Mouse (Mus musculus): ENCODE measurements around the gene Rbm4b.
A peak's percentile ranks its signal among the peaks of the same experiment; 100 is the strongest.
"Not testable (repeated sequence)": the region's sequence is repeated elsewhere in the genome, so short reads cannot be mapped to it uniquely, and the experiment has no call there.

The Rbm4b gene

DNA sequence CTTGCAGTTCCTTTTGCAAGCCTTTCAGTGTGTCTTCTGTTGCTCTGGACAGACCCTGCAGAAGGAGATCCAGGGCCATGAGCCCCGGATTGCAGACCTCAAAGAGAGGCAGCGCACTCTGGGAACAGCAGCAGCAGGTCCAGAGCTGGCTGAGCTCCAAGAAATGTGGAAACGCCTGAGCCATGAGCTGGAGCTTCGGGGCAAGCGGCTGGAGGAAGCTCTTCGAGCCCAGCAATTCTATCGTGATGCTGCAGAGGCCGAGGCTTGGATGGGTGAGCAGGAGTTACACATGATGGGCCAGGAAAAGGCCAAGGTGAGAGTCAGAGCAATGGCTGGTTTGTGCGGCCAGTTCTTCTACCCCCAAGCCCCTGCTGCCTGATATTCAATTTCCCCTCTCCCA lies 11.2 kb upstream of the Rbm4b start:
- DNase-seq (ENCODE audit: low spot score) = no peak

DNA sequence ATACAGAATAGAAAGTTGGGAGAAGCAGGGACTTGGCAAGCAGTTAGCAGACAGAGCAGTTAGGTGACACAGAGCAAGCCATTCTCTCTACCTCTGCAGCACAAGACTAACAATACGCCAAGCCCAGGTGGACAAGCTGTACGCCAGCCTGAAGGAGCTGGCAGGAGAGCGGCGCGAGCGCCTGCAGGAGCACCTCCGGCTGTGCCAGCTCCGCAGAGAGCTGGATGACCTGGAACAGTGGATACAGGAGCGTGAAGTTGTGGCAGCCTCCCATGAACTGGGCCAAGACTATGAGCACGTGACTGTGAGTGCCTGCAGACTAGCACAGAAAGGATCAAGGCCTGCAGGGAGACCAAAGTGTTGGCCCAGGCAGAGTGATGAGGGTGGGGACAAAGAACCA lies 10.6 kb upstream of the Rbm4b start:
- DNase-seq (ENCODE audit: low spot score) = no peak

DNA sequence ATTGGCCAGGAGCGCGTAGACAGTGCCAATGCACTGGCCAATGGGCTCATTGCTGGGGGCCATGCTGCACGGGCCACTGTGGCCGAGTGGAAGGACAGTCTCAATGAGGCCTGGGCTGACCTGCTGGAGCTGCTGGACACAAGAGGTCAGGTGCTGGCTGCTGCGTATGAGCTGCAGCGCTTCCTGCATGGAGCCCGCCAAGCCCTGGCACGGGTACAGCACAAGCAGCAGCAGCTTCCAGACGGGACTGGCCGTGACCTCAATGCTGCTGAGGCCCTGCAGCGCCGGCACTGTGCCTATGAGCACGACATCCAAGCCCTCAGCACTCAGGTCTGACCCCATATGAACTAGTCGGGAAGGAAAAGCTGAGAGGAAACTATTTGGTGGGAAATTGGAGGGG lies 9.7 kb upstream of the Rbm4b start:
- DNase-seq (ENCODE audit: low spot score) = no peak

DNA sequence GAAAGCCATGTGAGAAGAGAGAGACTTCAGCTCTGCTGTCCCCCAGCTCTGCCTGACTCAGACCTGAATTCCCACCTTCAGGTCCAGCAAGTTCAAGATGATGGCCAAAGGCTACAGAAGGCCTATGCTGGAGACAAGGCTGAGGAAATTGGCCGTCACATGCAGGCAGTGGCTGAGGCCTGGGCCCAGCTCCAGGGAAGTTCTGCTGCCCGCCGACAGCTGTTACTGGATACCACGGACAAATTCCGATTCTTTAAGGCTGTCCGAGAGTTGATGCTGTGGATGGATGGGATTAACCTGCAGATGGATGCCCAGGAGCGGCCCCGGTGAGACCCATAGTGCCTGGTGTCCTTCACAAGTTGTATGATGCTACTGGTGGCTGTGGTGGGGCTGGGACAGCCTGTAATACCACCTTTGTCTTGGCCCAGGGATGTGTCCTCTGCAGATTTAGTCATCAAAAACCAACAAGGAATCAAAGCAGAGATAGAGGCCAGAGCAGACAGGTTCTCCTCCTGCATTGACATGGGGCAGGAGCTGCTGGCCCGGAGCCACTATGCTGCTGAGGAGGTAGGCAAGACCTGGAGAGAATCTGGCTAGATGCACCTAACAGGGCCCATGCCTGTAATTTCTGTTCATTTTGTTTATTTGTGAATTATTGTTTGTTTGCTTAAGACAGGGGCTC lies 8.5 kb upstream of the Rbm4b start:
- no peak for DNase-seq (ENCODE audit: low spot score)

DNA sequence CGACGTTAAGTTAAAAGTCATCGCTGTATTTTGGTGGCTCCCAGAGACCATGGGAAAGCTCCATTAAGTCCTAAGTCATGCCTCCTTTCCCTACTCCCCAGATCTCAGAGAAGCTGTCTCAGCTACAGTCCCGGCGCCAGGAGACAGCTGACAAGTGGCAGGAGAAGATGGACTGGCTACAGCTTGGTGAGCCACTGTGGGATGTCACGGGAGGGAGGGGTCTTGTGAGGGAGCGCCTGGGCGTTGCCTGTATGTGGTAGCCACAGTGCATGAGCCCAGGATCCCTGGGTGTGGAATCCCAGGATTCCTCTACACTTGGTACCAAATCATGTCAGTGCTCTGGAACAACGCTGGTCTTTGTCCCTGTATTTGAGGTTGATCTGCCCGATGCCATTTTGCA lies 7.8 kb upstream of the Rbm4b start:
- no peak for DNase-seq (ENCODE audit: low spot score)

DNA sequence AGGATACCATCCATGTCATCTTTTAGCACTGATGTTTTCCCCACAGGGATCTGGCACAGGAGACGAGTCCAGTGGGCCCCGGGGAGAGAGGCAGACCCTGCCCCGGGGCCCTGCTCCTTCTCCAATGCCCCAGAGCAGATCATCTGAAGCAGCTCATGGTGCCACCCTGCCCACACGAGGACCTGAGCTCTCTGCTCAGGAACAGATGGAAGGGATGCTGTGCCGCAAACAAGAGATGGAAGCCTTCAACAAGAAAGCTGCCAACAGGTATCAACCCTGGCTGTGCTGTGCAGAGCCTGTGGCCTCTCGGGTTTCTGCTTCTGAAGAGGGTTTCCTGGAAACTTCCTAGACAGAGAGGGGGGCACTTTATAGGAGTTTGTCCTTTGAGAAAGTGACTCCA lies 6.3 kb upstream of the Rbm4b start:
- no peak for DNase-seq (ENCODE audit: low spot score)

DNA sequence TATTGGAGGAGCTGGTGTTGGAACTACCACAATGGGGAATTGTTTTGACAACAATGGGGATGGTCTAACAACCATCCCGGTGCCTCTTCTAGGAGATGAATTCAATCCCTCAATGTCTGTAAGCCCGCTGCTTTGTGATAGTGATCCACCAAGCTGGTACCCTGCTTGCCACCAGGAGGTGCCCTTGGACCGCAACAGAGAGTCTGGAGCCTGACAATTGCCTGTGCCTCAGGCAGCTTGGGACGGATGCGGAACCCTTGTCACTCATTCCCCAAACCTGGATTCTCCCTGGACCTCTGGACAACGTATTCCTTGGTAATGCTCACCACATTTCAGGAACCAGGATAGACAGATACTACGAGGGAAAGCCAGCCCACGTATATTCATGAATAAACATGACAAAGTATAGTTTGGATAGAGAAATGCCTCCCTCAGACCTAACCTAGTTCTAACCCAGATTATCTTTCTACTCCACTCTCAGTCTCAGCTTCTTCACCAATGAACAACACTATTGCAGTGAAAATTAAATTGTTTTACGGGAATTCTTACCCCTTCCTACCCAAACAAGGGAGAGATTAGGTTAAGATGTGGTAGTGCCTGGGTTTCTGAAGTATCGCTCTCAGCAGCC lies 618 bp upstream of the Rbm4b start:
- DNase-seq (ENCODE audit: low spot score) = peak; percentile 92

DNA sequence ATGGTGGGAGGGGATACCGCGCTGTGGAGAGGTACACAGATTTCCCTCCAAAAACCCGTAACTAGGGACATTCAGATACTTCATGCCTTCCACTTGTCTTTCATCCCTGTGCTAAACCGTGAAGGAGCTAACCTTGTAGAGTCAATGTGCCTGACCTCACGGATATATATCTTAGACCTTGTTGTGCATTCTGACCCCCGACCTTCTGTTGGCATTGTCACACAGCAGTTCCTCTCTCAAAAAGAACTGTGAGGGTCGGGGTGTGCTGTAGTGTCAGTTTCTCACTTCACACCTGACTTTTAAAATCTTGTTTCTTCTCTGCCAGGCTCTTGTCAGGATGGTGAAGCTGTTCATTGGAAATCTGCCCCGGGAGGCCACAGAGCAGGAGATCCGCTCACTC lies 624 bp downstream of the Rbm4b start:
- DNase-seq (ENCODE audit: low spot score) = no peak

DNA sequence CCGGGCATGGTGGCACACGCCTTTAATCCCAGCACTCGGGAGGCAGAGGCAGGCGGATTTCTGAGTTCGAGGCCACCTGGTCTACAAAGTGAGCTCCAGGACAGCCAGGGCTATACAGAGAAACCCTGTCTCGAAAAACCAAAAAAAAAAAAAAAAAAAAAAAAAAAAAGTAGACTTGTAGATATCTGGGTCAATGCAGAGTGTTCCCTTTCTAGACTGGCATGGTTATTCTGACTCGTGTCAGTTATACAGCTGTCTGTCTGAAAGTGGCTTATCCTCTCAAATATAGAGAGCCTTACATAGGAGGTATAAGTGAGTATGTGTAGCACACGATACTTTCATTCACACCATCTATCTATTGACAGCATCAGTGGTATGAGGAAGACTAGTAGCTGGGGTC lies 4.2 kb downstream of the Rbm4b start:
- DNase-seq (ENCODE audit: low spot score) = not testable (repeated sequence)

DNA sequence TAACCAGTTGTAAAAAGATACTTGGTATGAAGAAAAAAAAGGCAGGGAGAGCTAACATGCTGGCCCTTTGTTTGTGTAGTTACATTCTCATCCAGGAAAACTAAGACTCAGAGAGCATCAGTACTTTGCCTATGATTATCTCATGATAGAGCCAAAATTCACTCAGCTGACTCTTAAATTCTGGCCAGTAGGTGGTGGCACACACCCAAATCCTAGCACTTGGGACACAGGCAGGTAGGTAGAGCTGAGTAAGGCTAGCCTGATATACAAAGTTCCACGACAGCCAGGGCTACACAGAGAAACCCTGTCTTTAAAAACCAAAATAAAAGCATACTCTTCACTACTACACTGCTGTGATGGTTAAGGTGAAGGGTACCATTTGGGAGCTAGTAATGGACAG lies 6.6 kb downstream of the Rbm4b start:
- no peak for DNase-seq (ENCODE audit: low spot score)

DNA sequence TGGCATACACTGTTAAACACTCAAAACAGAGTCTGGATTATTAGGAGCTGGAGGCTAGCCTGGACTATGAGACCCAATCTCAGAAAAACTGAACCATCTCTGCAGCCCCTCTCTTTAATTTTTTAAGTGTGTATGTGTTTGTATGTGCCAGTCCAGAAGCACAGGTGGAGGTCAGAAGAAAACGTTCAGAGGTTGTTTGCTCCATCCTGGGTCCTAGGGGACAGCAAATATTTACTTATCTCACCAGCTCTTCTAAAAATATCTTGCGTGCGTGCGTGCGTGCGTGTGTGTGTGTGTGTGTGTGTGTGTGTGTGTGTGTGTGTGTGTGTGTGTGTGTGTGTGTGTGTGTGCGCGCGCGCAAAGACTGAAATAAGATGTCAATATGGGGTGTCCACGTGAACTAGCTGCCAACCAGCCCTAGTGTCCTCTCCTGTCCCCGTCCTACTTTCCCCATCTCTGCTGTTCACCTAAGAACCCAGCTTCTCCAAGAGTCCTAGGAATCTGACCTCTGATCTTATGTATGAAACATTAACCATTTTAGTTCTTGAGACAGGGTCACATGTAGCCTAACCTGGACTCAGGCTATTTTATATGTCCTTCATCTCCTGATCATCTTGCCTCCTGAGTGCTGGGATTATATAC lies 11.3 kb downstream of the Rbm4b start:
- no peak for DNase-seq (ENCODE audit: low spot score)

DNA sequence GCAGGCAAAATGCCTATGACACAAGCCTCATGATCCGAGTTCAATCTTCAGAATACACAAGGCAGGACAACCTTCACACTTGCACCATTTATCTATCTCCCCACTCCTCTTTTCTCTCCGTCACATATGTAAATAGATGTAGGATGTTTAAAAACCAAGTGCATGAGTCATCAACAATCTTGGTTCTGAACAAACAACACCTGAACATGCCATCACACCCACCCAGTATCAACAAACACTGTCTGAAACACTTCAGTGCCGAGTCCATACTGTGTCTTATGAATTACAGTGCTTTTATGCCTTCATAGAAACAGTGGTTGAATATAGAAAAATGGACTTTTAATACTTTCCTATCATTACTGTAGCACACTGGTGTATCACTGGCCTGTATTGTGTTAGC lies 16.5 kb downstream of the Rbm4b start:
- DNase-seq (ENCODE audit: low spot score) = no peak

DNA sequence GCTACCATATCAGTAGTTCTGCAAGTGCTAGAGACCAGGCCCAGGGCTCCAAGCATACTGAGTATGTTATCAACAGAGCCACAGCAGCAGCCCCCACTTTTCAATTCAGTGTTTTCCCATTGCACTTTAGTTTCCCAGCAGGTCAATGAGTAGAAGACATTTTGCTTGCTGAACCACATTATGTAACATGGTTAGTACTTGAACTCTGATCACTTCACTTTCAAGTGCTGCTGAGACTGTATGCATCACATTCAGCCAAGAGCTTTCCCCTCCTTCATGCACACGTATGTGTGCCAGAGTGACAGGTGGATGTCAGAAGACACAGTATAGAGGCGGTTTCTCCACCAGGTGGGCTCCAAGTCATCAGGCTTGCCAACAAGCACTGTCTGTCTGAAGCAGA lies 26.6 kb downstream of the Rbm4b start:
- no peak for DNase-seq (ENCODE audit: low spot score)

DNA sequence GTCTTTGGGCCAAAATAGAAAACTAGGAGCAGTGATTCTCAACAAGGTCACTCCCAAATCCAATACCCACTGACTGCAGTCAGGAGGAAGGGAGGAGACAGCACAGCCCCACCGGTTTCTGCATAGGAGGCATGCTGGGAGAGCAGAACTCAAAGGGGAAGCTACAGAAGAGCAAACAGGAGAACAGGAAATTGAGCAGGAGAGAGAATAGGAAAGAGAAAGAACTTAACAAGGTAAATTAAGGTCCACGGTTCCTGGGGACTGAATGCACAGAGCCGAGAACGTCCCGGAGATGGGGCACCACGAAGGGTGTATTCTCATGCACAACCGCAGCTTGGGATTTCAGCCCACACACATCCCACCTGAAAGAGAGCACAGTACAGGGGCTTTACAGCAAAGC lies 28.9 kb downstream of the Rbm4b start:
- DNase-seq (ENCODE audit: low spot score) = no peak

DNA sequence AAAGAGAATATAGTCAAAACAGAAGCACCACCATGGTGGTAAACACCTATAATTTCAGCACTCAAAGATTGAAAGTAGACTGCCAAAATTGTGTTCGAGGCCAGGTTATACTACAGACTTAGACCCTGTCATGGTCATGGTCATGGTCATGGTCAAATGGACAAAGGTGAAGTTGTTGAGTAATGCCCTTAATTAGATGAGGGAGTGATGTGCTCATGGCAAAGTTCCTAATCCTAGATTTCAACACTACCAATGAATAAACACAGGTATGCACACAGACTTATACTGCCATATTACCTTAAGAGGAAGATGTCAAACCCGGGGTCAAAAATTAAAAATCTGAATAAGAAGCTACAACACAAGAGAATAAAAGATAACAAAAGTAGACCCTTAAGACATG lies 30.0 kb downstream of the Rbm4b start:
- DNase-seq (ENCODE audit: low spot score) = no peak

DNA sequence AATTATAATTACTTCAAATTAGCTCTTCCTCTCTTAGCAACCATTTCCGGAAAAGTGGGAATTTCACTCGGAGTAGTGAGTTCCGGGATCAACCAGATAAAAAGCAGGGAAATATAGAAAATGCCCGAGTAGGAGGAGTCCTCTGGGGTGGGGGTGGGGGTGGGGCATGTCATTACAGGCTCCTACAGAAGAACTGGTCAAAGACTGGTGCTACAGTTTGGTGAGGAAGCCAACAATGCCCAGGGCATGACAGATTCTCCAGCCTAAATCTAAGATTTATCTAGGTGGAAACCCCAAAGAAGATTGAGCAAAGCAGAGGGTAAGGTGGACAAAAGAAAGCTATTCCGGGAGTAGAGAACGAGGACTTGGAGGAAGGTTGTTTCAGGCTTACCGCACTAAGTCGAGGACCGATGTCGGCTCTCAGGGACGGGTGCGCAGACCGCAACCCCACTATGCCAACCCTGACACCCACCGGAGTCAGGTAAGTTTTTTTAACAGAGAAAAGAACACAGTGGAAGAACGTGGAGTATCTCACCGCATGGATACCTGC lies 37.1 kb downstream of the Rbm4b start:
- DNase-seq (ENCODE audit: low spot score) = no peak

DNA sequence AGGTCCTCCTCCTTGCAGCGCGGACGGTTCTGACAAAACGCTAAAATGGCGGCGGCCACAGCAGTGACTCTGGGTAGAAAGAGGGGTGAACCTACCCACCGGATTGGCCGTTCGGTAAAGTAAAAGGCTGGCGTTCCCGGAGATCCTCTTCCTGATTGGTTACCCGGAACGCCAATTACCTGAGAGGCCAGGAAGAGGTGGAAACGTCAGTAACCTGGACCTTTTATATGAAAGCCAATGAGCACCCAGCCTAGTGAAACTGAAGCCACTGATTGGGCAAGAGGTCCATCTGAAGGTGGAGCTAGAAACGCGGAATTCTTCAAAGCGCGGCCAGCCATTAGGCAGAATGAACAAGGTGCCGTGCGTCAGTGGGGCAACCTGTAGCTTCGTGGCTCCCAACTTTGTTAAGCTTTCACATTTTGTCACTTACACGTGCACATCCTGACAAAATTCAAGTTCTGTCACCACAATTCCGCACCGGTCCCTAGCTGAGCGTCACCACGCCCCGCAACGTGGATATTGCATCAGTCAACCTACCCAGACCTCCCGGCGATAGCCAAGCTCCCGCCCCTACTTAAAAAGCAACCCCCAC lies 37.6 kb downstream of the Rbm4b start, which contains the start of gene Rbm4:
Rbm4 (minus strand) TSS at position 71 of the 592 bp plus-strand sequence.
- DNase-seq (ENCODE audit: low spot score) = peak; percentile 99

DNA sequence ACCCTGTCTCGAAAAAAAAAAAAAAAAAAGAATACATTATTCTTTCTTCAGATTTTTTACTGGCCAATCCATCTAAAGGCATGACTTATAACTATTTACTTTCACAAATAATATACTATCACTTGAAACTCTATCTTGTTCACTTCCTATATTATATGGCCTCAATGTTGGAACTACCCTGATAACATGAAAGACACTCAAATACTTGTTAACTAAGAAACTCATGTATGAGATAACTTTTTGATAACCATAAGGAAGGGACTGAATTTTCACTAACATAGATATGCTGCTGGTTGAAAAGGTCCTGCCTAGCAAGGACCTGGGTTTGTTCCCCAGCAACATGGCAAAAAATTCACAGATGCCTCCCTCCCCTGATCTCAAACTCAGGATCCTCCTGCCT lies 39.6 kb downstream of the Rbm4b start:
- no peak for DNase-seq (ENCODE audit: low spot score)

DNA sequence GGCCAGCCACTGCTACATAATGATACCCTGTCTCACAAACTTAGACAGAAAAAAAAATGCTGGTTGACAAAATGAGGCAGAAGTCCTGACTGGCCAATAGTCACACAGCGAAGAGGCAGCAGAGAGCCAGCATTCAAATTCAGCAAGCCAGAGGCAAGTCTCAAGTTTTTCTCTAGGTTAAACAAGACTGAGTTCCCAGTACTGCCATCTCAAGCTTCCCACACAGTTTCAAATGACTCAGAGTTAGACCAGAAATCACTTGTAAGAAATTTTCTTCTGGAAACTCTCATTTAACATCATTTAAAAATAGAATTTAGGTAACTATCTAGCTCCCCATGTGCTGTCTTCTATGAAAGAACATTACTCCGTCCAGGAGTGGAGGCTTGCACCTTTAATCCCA lies 41.5 kb downstream of the Rbm4b start:
- DNase-seq (ENCODE audit: low spot score) = no peak

DNA sequence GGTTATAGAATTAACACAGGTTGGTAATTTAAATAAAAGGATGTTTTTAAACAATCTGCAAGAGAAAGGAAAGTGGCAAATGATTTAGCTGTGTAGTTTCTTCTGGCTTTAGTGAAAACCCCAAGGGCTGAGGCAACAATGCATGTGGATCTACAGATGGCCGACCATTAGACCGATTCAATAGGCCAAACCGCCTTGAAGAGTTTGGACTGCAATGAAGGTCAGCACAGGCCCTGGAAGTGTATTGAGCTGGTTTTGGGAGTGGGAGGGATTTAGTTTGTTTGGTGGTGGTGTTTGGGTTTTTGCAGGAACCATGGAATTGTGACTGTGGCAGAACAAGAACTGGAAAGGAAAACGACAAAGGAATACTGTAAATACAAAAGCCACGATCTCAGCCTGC lies 42.8 kb downstream of the Rbm4b start:
- no peak for DNase-seq (ENCODE audit: low spot score)

DNA sequence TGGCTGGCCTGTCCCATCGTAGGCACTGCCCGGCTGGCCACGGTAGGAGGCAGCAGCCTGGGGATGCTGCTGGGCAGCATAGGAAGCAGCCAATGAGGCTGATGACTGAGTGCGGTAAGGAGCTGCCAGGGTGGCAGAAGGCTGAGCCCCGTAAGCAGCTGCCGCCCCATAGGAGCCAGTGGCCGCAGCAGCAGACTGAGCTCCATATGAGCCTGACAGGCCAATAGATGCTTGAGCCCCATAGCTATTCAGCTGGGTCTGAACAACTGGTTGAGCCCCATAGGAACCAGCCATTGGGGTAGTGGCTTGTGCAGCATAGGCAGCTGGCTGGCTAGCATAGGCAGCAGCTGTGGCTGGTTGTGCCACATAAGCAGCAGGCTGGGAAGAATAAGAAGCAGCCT lies 46.4 kb downstream of the Rbm4b start:
- DNase-seq (ENCODE audit: low spot score) = no peak

DNA sequence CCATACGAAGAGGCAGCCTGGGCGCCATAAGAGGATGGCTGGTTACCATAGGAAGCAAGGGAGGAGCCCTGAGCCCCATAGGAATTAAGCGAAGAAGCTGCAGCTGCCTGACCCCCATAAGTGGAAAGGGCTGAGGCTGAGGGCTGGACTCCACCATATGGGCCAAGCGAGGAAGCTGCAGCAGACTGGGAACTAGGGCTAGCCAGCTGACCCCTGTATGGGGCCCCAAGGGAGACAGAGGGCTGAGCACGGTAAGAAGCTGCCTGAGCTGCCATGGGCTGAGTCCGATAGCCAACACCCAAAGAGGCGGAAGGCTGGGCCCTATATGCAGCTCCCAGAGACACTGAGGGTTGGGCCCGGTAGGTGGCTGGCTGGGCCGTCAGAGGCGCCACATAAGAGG lies 47.0 kb downstream of the Rbm4b start:
- DNase-seq (ENCODE audit: low spot score) = no peak

DNA sequence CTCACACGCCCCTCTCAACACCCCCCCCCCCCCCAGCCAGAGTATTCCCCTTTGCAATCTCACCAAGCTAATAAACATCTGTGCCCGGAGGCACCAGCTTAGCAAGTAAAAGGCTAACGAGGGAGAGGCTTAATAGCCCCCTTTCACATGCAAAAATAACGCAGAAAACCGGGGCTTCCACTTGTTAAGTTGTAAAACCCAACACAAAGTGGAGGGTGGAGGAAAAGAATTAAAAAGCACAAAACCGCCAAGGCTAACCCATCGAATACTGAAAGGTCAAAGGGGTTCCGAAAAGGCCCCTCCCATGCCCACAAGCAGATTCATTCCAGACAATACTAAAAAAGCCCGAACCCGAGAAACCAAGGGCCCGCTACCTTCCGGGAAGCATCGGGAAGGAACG lies 54.0 kb downstream of the Rbm4b start:
- no peak for DNase-seq (ENCODE audit: low spot score)
